Mouse (Mus musculus): ENCODE measurements at regions not wholly inside any gene's neighbourhood (a gene's known extent, or its start where the extent isn't known, plus 50 kb on each side); places are given as distances from the start of the nearest gene placed in this dataset.

DNA sequence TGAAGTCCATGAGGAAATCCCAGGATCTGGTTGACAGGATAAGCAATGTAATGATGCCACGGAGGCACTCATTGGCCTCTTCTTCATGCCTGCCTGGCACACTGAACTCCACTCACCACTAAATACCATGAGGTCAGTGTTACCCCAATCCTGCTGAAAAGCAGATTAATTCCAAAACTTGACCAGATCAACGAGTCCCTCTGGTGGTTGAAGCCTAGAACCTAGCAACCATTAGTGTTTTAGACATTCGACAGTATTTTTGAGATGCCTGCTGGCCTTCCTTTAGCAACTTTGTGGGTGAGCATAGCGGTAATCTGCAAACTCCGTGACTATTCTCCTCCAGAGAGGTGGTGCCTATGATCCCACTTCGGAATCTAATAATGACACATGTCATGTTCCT, 92.3 kb upstream of the Prok2 start:
- DNase-seq = no peak
- no peak overlapping the region for H3K27ac ChIP-seq
- intact Hi-C loops (cut with DNase I) = no loop called here
- no peak for TF ChIP-seq CTCF (IDR thresholded peaks at IDR 0.05)
- H3K4me3 ChIP-seq = no peak overlapping the region

DNA sequence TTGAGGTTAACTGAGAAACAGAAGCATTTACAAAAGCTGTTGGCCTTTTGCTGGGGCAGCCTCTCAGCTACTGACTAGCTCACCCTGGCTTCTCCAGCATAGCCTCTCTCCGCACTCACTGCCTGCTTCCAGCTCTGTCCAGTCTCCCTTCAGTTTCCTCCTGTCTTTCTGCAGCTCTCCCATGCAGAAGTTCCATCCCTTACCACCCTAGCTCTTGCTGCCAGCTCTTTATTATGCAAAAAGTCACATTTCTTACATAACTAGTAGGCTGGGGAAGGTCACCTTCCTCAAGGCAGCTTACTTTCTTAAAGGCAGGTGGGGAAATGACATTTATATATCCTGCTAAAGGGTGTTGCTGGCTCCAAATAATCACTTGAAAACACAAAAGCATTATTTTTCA, 91.1 kb upstream of the Prok2 start:
- no peak overlapping the region for H3K27ac ChIP-seq
- H3K4me3 ChIP-seq = no peak overlapping the region
- no peak for DNase-seq
- intact Hi-C loops (cut with DNase I) = no loop called here
- no peak for TF ChIP-seq CTCF (IDR thresholded peaks at IDR 0.05)

DNA sequence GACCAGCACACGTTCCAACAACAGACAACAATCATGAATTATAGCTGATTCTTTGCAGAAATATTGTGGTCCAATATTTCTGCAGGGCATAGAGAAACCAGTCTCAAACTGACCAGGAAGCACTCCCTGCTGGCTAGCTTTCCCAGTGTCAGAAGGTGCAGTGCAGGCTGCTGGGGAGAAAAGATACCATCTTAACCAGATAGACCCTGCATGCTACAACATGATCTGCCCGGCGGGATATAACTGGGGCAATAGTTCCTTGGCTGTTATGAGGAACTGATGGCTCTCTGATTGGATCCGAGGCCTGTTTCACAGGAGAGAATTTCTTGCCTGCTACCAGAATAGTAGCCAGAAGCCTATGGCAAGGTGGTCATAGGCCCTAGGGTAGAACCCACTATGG, 86.9 kb upstream of the Prok2 start:
- no peak for TF ChIP-seq CTCF (IDR thresholded peaks at IDR 0.05)
- Histone ChIP-seq H3K27ac (no peak overlapping the region), H3K4me3 (no peak overlapping the region)
- intact Hi-C loops (cut with DNase I) = no loop called here
- DNase-seq = no peak

DNA sequence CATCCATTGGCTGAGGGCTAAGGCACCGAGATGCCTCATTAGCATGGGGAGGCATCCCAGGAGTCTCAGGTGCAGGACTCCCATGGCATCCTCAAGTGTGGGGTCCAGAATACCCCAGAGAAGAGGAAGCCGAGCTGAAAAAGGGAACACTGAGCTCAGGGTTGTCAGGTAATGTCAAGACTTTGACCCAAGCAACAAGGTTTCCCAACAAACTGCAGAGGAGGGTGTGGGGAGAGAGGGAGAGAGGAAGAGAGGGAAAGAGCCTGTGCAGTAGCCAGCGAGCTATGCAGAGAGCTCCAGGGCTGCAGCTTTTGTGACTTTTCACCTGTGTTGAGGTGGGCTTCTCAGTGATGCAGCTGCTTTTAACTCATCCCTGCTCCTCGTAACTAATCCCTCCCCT, 85.7 kb upstream of the Prok2 start:
- H3K4me3 ChIP-seq = no peak overlapping the region
- DNase-seq = no peak
- no peak overlapping the region for H3K27ac ChIP-seq
- TF ChIP-seq CTCF (IDR thresholded peaks at IDR 0.05) = no peak
- intact Hi-C loops (cut with DNase I) = no loop called here

DNA sequence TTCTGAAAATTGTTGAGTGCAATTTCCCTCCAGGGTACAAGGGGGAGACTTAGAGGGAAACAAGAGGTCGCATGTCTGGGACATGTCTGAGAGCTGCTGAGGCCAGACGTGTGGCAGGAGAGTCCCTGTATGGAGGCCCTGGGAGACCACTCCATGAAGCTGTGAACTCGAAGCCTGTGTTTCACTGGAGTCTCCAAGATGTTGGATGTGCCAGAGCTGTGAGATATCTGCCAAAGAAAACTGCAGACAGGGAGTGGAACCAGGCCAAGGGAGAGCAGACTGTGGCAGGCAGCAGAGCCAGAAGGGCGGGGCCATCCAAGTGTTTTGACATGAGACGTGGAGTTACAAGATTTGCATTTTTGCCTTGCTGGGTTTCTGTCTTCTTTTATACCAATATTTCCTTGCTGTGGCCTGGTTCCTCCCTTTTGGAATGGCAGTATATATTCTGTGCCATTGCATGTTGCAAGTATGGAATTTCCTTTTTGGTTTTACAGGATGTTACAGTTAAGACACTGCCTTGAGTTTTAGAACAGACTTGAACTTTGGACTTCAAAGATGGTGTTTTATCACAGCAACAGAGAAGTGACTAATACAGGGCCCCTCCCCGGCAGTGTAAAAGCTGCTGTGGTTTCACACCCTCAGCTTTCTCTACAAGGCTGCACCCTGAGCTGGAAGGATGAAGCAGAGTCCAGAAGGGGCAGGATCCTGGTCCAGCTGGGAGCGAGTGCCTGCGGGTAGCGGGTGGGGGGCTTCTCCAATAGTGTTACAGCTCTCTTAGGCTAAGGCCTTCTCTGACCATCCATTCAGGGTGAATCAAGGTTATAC, 85.0 kb upstream of the Prok2 start:
- H3K27ac ChIP-seq = no peak overlapping the region
- intact Hi-C loops (cut with DNase I) = no loop called here
- no peak overlapping the region for H3K4me3 ChIP-seq
- no peak for TF ChIP-seq CTCF (IDR thresholded peaks at IDR 0.05)
- peak; percentile 79 for DNase-seq

DNA sequence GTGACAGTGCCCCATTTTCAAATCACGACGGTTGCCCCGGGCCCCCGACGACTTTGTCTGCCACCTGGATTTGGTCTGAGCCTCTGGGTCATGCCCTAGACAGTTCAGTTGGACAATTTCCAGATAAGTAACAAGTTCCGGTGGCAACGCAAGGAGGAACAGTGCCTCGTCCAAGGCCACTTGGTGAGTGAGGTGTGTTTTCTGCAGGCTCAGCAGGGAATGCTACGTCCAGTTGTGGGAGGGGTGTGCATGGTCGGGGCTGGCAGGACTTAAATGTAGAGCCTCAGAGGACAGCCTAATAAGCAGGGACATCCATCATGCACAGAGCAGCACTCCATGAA, 78.7 kb upstream of the Prok2 start:
- H3K27ac ChIP-seq = no peak overlapping the region
- no peak for DNase-seq
- intact Hi-C loops (cut with DNase I) = loop anchor here (5.0 to 10.0 kb wide), 3 partner anchors 730 to 840 kb away; no protein-coding TSS in a partner anchor
- no peak for TF ChIP-seq CTCF (IDR thresholded peaks at IDR 0.05)
- no peak overlapping the region for H3K4me3 ChIP-seq

DNA sequence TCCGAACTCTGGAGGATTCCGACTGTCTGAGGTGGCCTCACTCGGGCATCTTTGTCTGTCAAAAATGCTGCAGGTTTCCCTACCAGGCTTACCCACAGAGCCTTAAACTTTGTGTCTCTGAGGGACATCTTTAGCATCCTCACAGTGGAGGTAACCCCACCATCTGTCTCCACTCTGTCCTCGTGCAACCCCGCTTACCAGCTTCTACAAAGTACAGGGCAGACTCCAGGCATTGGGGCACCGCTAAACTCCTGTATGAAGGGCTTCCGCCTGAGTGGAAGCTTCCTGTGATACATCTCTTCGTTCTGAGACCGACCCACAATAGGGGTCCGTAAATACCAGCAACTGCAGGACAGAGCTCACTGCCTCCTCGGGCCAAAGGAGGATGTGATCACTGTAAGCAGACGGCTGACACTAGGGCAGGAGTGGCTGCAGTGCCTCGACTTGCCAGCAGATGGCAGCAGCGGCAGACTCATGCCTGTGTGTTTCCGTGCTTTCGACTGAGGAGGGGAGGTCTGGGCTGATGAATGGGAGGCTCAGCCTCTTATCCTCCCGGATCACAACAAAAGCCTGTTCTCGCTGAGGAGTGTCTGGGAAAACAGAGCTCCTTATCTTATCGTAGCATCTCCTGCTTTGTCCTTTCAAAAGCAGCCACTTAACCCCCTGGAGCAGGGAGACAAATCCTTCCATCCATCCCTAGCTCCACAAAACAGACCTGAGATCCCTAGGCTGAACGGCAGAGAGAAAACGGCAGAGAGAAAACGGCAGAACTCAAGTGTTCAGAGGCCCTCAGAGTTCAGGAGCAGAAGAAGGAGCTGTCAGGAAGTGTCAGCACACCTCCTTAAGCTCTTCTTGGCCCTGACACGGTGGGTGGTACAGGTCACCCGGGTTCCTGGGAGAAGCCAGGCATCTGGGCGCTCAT, 78.1 kb upstream of the Prok2 start:
- peak; percentile 87 for DNase-seq
- no peak; the same call in none of the 2 replicates for TF ChIP-seq CTCF (IDR thresholded peaks at IDR 0.05)
- no peak overlapping the region for H3K4me3 ChIP-seq
- H3K27ac ChIP-seq = no peak overlapping the region
- intact Hi-C loops (cut with DNase I) = loop anchor here (5.0 to 10.0 kb wide), 3 partner anchors 731 to 841 kb away; no protein-coding TSS in a partner anchor

DNA sequence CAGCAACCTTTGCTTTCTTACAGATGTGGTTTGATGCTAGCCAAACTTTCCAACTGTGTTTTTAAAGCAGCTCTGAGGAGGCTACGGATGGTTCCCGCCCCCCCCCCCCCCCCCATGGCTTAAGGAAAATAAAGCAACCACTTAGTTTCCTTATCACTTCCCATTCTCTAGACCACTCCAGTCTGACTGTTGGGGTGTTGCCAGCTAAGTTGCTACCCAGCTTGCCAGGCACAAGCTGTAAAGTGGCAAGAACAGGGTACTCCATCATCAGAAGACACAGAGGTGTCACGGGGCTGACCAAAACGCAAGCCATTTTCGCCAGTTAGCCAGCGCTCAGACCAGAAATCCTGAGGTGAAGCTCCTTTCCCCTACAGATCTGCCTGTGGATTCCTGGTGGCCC, 74.7 kb upstream of the Prok2 start:
- intact Hi-C loops (cut with DNase I) = loop anchor here (5.0 to 10.0 kb wide), 3 partner anchors 734 to 844 kb away; no protein-coding TSS in a partner anchor
- Histone ChIP-seq H3K4me3 (no peak overlapping the region), H3K27ac (no peak overlapping the region)
- no peak for DNase-seq
- no peak for TF ChIP-seq CTCF (IDR thresholded peaks at IDR 0.05)

DNA sequence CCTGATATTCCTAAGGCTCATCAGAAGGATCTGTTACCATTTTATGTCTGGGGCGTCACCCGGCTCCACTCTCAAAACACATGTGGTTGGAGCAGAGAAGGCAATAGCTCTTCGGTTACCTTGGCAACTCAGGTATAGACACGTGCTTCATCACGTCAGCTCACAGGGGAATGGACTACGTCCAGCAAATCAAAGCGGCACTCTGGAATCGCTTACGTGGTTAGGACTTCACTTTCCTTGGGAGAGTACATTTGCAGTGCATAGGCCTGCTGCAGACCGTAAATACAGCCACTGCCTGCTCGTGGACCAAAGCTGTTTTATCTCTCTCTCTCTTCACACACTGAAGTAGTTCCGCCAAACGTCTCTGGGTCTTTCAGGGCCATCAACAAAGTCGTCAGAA, 74.1 kb upstream of the Prok2 start:
- TF ChIP-seq CTCF (IDR thresholded peaks at IDR 0.05) = no peak
- no peak for DNase-seq
- Histone ChIP-seq H3K27ac (no peak overlapping the region), H3K4me3 (no peak overlapping the region)
- intact Hi-C loops (cut with DNase I) = loop anchor here (5.0 to 10.0 kb wide), 3 partner anchors 734 to 844 kb away; no protein-coding TSS in a partner anchor

DNA sequence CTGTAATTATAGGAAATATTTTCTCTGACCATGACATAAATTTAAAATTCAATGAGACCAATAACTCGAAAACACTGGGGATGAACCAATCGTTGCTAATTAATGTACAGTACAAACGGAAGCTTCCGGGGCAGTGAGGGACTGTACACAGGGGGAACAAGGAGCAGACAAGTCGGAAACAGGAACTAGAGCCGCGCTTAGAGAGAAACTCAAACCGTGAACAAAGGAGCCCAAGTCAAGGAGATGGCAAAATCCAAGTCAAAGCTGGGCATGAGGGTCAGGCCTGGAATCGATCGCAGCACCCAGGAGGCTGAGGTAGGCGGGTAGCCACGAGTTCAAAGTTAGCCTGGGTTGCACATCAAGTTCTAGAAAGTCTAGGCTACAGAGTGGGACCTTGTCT, 70.2 kb upstream of the Prok2 start:
- DNase-seq = no peak
- TF ChIP-seq CTCF (IDR thresholded peaks at IDR 0.05) = no peak
- Histone ChIP-seq H3K27ac (no peak overlapping the region), H3K4me3 (no peak overlapping the region)
- intact Hi-C loops (cut with DNase I) = no loop called here

DNA sequence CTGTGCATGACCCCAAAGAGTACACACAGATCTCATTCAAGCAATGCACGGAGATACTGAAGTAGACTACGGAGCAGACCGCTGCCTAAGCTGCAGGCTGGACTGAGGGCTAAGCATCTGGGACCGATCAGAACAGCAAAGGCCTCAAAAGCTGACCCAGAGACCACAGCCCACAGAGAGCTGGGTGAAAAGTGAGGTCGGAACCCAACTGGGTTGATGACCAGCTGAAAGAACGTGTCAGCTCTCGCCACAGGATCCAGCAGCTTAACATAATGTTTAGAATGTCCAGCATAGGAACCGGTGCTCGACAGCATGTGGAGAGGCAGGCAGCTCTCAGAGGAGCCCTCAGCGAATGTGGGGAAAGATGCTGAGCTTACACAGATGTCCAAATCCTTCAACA, 67.4 kb upstream of the Prok2 start:
- intact Hi-C loops (cut with DNase I) = no loop called here
- DNase-seq = no peak
- no peak for TF ChIP-seq CTCF (IDR thresholded peaks at IDR 0.05)
- Histone ChIP-seq H3K4me3 (no peak overlapping the region), H3K27ac (no peak overlapping the region)

DNA sequence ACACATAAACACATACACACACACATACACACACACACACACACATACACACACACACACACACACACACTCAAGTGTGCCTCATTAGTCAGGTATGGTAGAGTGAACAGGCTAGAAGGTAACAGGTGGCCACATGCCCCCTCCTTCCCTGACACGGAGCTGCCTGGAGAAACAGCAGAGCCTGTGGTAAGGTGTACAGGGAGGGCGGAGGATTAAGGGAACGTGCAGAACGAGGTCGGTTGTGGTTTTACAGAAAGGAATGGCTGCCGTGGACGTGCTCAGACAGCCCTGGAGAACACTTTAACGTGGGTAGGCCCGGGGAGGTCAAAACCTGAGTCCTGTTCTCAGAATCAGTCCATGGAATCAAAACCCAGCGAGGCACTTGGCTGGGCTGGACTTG, 66.2 kb upstream of the Prok2 start:
- intact Hi-C loops (cut with DNase I) = no loop called here
- TF ChIP-seq CTCF (IDR thresholded peaks at IDR 0.05) = no peak
- DNase-seq = no peak
- H3K4me3 ChIP-seq = no peak overlapping the region
- H3K27ac ChIP-seq = no peak overlapping the region

DNA sequence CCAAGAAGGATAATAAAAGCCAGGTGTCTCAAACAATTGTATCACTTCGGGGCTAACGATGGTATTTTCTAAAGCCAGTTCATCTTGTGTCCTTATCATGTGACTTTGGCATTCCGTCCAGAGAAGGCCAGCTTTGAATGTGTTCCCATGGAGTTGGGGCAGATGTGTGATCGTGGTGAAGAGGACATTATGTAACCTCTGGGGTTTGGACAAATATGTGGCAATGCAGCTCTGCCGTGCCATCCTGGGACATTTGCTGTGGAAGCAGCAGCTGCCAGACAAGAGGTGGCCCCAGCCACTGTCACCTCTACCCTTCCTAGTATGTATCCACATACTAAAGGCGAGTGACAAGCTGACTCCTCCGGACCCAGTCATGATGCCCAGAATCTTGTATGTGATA, 60.8 kb upstream of the Prok2 start:
- DNase-seq = no peak
- H3K27ac ChIP-seq = no peak overlapping the region
- intact Hi-C loops (cut with DNase I) = no loop called here

More for the DNA sequence above, 60.8 kb upstream of the Prok2 start:
- no peak overlapping the region for H3K4me3 ChIP-seq
- no peak for TF ChIP-seq CTCF (IDR thresholded peaks at IDR 0.05)

Measured in gastrocnemius, adult 2 months (tissue).